Mouse (Mus musculus) olfactory bulb, adult 2 months (tissue): ENCODE results near the gene Dnajb9.

Source experiments
- CTCF ChIP-seq: fragments of 200-500 bp; IDR thresholded peaks from 2 replicates; pipeline ENCODE4 v1.5.1; 2012; ENCODE audit warnings: low read depth, mild to moderate bottlenecking, low read length, moderate library complexity; ENCODE audit not compliant: insufficient read depth
- POLR2A ChIP-seq: fragments of 200-500 bp; IDR thresholded peaks from 2 replicates; pipeline ENCODE4 v1.6.1; 2012; ENCODE audit warnings: mild to moderate bottlenecking, low read depth, low read length, moderate library complexity; ENCODE audit not compliant: insufficient read depth

- TF ChIP-seq CTCF (no peak), POLR2A (no peak)
Measured at GRCm38 (mm10) chr12:44223044-44223443, 12.9 kb upstream of the Dnajb9 start.
